Mouse (Mus musculus): ENCODE measurements around the gene C530008M17Rik. TPM values are rescaled to one million over a fixed set of nuclear protein-coding genes. Genes with fewer than 3 reads are reported as not detected.
A peak's percentile ranks its signal among the peaks of the same experiment; 100 is the strongest.

Gene C530008M17Rik
- 27.6 and 30.0 TPM in 2 replicates for polyA plus RNA-seq (2015; fragmentation: Nextera tagmentation; extraction: Ambion mirVana)

DNA sequence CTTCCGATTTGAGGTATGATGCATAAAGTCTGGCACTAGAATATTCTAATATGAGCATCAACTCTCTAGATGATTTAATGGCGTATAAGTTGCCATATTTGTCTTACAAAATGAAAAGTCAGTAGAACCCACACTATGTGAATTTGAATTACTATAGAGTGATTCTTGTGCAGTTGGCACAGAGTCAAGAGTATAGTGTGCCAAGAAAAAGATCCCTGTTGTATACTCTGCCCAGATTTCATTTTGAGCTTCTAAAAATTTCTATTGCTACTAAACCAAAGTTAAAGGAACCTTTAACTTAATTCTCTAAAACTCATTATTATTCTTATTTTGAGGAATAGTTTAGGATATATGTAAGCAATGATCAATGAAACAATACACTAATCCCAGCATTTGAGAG lies at the start of gene C530008M17Rik:
C530008M17Rik (plus strand) TSS at position 301 of the 400 bp plus-strand sequence.
- Histone ChIP-seq H3K9me3 (no peaks in the 10 kb centered on the region), H3K4me2 (peak within 1 kb of the TSS; percentile 96), H3K27ac (replicated peaks) (no peak within 1 kb of the TSS), H3K9ac (peak within 1 kb of the TSS; percentile 87), H3K27me3 (replicated peaks) (peaks cover 4% of the 10 kb centered on the region; the same call in 1 of the 2 replicates), H3K36me3 (no peaks in the 10 kb centered on the region), H3K4me1 (peaks cover 3% of the 10 kb centered on the region; the same call in 1 of the 2 replicates), H3K4me3 (peak within 1 kb of the TSS; percentile 76)
- no peak for ATAC-seq (ENCODE audit: extremely low read depth, insufficient number of reproducible peaks, low FRiP score, low TSS enrichment)
- WGBS = 84% methylated on average over 2 of the region's 2 CpGs

DNA sequence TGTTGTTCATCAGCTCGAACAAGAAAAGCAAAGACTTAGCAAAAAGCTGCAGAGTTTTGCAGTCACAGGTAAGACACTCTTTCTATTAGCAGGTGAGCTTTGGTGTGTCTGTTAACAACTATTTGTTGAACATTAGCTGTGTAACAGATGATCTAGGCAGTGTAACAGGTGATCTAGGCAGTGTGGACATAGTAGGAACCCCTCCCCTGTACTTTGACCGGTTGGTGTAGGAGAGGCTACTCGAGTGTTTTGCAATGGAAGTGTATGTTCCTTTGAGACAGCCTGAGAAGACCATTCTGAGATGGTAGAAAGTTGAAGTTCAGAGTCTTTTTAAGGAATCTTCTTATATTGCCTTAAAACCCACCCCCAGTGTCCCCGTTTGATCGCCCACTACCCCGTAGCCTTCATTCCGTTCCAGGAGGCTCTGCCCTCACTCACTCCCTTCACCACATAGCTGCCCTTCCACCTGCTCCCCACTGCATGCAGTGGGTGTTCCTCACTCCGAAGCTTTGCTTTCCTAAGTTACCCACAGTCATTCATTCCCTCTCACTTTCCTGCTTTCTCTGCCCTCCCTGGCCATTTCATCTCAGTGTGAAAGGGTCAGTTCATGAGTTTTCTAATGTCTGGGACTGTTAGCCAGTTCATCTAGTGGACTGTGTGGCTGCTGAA lies 46.5 kb upstream of the C530008M17Rik start:
- Histone ChIP-seq H3K4me2 (no peak overlapping the region), H3K9me3 (no peaks in the 10 kb centered on the region), H3K9ac (no peak overlapping the region), H3K36me3 (peaks cover 95% of the 10 kb centered on the region), H3K27ac (replicated peaks) (no peak overlapping the region), H3K4me3 (no peak overlapping the region), H3K27me3 (replicated peaks) (no peaks in the 10 kb centered on the region), H3K4me1 (peaks cover 3% of the 10 kb centered on the region; the same call in 1 of the 2 replicates)
- ATAC-seq (ENCODE audit: extremely low read depth, insufficient number of reproducible peaks, low FRiP score, low TSS enrichment) = no peak
- 89% methylated on average over 8 of the region's 8 CpGs for WGBS

DNA sequence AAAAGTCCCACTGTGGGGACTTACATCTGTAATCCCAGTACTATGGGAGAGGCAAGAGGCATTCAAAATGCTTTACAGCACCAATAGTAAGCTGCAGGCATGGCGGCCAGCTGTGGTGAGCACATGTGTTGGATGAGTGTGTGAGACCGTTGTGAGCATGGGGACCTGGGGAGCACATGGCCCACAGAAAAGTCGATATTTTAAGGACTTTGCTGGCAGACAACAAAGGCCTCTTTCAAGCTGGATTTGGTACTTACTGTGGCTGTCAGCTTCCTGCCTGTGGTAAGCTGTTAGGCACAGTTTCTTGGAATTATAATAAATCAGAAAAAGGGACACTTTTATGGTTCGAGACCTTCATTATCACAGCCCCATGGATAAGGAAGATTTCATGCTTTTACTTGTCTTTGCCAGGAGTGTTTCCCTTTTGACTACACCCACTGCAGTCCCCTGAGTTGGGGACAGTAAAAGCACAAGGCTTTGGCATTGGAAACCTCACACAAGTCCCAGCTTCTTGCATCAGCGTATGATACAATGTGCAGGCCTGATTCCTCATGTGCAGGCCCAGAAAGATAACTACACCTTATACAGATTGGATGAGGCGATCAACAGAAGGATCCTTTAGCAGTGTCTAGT lies 43.3 kb upstream of the C530008M17Rik start:
- Histone ChIP-seq H3K4me3 (no peak overlapping the region), H3K9ac (no peak overlapping the region), H3K27ac (replicated peaks) (no peak overlapping the region), H3K9me3 (no peaks in the 10 kb centered on the region), H3K4me1 (no peaks in the 10 kb centered on the region), H3K27me3 (replicated peaks) (no peaks in the 10 kb centered on the region), H3K4me2 (no peak overlapping the region), H3K36me3 (peaks cover 93% of the 10 kb centered on the region)
- ATAC-seq (ENCODE audit: extremely low read depth, insufficient number of reproducible peaks, low FRiP score, low TSS enrichment) = no peak
- 86% methylated on average over 6 of the region's 6 CpGs for WGBS

DNA sequence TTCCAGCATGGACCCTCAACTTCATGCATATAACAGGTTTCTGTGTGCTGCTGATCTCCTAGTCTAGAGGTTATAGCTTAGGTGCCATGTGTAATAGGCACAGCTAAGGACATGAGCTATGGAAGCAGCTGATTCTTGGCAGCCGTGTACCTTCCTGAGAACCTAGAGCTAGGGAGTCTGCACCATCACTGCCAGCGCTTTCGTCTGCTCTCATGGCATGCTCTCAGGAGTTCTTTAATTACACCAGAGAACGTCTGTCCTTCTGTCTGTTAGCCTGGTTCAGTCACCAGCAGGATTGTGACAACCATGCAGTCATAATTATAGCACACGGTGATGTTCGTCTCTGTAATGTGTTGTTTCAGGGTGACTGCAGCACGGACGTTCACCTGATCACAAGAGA lies 41.0 kb upstream of the C530008M17Rik start:
- no peaks in the 10 kb centered on the region for H3K9me3 ChIP-seq
- no peak for ATAC-seq (ENCODE audit: extremely low read depth, insufficient number of reproducible peaks, low FRiP score, low TSS enrichment)
- H3K4me1 ChIP-seq = no peaks in the 10 kb centered on the region
- no peak overlapping the region for H3K27ac ChIP-seq (replicated peaks)
- peaks cover 92% of the 10 kb centered on the region for H3K36me3 ChIP-seq
- H3K27me3 ChIP-seq (replicated peaks) = no peaks in the 10 kb centered on the region
- no peak overlapping the region for H3K9ac ChIP-seq
- 87% methylated on average over 8 of the region's 8 CpGs for WGBS
- H3K4me2 ChIP-seq = no peak overlapping the region
- no peak overlapping the region for H3K4me3 ChIP-seq

DNA sequence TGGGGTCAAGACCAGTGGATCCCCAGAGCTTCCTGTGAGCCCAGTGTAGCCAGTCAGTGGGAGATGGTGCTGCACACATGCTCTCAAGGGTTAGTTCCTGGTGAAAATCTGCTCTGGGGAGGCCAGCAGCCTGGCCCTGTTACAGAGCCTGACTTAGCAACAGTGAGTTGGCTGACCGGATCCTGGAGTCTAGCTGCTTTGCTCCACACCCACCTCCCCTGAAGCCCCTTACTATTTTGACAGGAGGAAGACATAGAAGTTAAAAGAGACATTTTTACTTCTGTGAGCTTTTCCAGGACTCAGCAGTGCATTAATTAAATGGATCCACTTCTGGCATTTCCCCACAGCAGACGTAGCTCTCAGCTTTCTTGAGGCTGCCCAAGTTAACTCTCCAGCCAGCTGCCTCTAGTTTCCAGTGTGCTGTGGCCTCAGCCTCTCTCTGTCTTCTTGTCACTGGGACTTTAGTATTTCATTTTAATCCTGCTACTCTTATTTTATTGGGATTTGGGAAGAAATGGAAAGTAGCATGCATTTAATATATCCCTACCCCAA lies 40.0 kb upstream of the C530008M17Rik start:
- no peak overlapping the region for H3K4me2 ChIP-seq
- H3K9me3 ChIP-seq = no peaks in the 10 kb centered on the region
- H3K4me3 ChIP-seq = no peak overlapping the region
- WGBS = 90% methylated on average over 2 of the region's 2 CpGs
- H3K27me3 ChIP-seq (replicated peaks) = no peaks in the 10 kb centered on the region
- H3K4me1 ChIP-seq = no peaks in the 10 kb centered on the region
- H3K27ac ChIP-seq (replicated peaks) = no peak overlapping the region
- peaks cover 83% of the 10 kb centered on the region for H3K36me3 ChIP-seq
- no peak overlapping the region for H3K9ac ChIP-seq
- no peak for ATAC-seq (ENCODE audit: extremely low read depth, insufficient number of reproducible peaks, low FRiP score, low TSS enrichment)

DNA sequence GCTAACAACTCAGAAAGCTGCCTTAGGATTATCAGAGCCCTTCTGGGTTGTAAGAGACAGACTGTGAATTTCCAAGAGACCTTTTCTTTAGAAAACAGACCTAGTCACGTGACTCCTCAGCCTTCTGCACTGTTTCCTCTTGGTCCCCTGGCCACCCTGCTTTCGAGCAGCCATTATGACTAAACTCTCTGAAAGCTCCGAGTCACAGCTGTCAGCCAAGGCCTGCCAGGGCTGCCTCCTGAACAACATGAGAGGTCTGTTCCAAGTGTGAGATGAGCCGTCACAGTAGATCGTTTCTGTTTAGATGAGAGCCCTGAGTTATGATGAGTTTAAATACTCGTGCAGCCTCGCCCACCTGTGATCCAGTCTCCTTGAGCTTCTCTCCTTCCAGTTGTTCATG lies 37.6 kb upstream of the C530008M17Rik start:
- H3K9me3 ChIP-seq = no peaks in the 10 kb centered on the region
- no peaks in the 10 kb centered on the region for H3K4me1 ChIP-seq
- no peak overlapping the region for H3K27ac ChIP-seq (replicated peaks)
- H3K4me2 ChIP-seq = no peak overlapping the region
- no peak overlapping the region for H3K9ac ChIP-seq
- no peaks in the 10 kb centered on the region for H3K27me3 ChIP-seq (replicated peaks)
- H3K4me3 ChIP-seq = no peak overlapping the region
- ATAC-seq (ENCODE audit: extremely low read depth, insufficient number of reproducible peaks, low FRiP score, low TSS enrichment) = no peak
- 80% methylated on average over 7 of the region's 7 CpGs for WGBS
- peaks cover 79% of the 10 kb centered on the region for H3K36me3 ChIP-seq

GRCm38 (mm10) chr5:76623759-76624158 lies 32.6 kb upstream of the C530008M17Rik start:
- Histone ChIP-seq H3K4me3 (no peak overlapping the region), H3K27me3 (replicated peaks) (no peaks in the 10 kb centered on the region), H3K4me1 (no peaks in the 10 kb centered on the region), H3K4me2 (no peak overlapping the region), H3K9me3 (no peaks in the 10 kb centered on the region), H3K9ac (no peak overlapping the region), H3K36me3 (peaks cover 67% of the 10 kb centered on the region), H3K27ac (replicated peaks) (no peak overlapping the region)
- 95% methylated on average over 9 of the region's 9 CpGs for WGBS
- ATAC-seq (ENCODE audit: extremely low read depth, insufficient number of reproducible peaks, low FRiP score, low TSS enrichment) = no peak

DNA sequence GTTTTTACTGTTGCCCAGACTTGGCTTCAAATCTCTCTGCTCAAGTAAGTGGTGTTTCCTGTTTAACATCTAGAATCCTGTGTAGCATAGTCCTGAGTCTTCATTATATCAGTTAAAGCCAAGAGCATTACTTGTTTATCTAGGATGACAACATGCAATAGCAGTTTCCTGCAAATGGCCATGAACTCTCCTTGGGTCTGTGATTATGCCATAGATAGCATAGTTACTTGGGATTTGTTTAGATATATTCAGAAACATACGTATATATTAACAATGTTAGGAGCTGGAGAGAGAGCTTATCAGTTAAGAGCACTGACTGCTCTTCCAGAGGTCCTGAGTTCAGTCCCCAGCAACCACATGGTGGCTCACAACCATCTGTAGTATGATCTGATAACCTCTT lies 28.5 kb upstream of the C530008M17Rik start:
- 50% methylated on average over 1 of the region's 1 CpGs for WGBS
- Histone ChIP-seq H3K27me3 (replicated peaks) (no peaks in the 10 kb centered on the region), H3K4me1 (no peaks in the 10 kb centered on the region; the same call in 1 of the 2 replicates), H3K4me3 (no peak overlapping the region), H3K27ac (replicated peaks) (no peak overlapping the region), H3K36me3 (peaks cover 62% of the 10 kb centered on the region), H3K4me2 (no peak overlapping the region), H3K9me3 (no peaks in the 10 kb centered on the region), H3K9ac (no peak overlapping the region)
- ATAC-seq (ENCODE audit: extremely low read depth, insufficient number of reproducible peaks, low FRiP score, low TSS enrichment) = no peak

DNA sequence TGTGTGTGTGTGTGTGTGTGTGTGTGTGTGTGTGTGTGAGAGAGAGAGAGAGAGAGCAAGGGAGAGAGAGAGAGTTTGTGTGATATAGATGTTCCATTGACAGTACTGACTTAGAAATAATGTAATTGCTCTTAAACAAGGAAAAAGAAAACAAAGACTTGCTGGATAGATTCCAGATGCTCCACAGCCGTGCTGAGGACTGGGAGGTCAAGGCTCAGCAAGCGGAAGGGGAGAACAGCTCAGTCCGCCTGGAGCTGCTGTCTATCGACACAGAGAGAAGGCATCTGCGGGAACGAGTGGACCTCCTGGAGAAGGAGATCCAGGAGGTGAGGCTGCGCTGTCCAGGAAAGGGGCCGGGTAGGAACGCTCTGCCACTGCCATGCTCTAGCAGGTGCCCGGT lies 22.3 kb upstream of the C530008M17Rik start:
- no peak overlapping the region for H3K4me3 ChIP-seq
- peaks cover 73% of the 10 kb centered on the region for H3K36me3 ChIP-seq
- H3K27me3 ChIP-seq (replicated peaks) = no peaks in the 10 kb centered on the region
- H3K9me3 ChIP-seq = no peaks in the 10 kb centered on the region
- 74% methylated on average over 10 of the region's 10 CpGs for WGBS
- H3K4me2 ChIP-seq = no peak overlapping the region
- H3K4me1 ChIP-seq = no peaks in the 10 kb centered on the region; the same call in 1 of the 2 replicates
- no peak overlapping the region for H3K9ac ChIP-seq
- no peak overlapping the region for H3K27ac ChIP-seq (replicated peaks)
- no peak for ATAC-seq (ENCODE audit: extremely low read depth, insufficient number of reproducible peaks, low FRiP score, low TSS enrichment)

- H3K36me3 ChIP-seq = peaks cover 86% of the 10 kb centered on the region
- 71% methylated on average over 2 of the region's 2 CpGs for WGBS
- H3K9me3 ChIP-seq = no peaks in the 10 kb centered on the region
Observed at GRCm38 (mm10) chr5:76635592-76635991, 20.7 kb upstream of the C530008M17Rik start.

GRCm38 (mm10) chr5:76642076-76642475 lies 14.2 kb upstream of the C530008M17Rik start:
- H3K36me3 ChIP-seq = peaks cover 76% of the 10 kb centered on the region
- H3K4me3 ChIP-seq = no peak overlapping the region
- no peak for ATAC-seq (ENCODE audit: extremely low read depth, insufficient number of reproducible peaks, low FRiP score, low TSS enrichment)
- no peak overlapping the region for H3K4me2 ChIP-seq
- H3K27me3 ChIP-seq (replicated peaks) = no peaks in the 10 kb centered on the region
- no peak overlapping the region for H3K27ac ChIP-seq (replicated peaks)
- no peak overlapping the region for H3K9ac ChIP-seq
- WGBS = 87% methylated on average over 4 of the region's 4 CpGs
- H3K4me1 ChIP-seq = no peaks in the 10 kb centered on the region
- H3K9me3 ChIP-seq = no peaks in the 10 kb centered on the region

More at GRCm38 (mm10) chr5:76635592-76635991, 20.7 kb upstream of the C530008M17Rik start:
- Histone ChIP-seq H3K4me2 (no peak overlapping the region), H3K27ac (replicated peaks) (no peak overlapping the region), H3K9ac (no peak overlapping the region), H3K4me1 (no peaks in the 10 kb centered on the region), H3K27me3 (replicated peaks) (no peaks in the 10 kb centered on the region), H3K4me3 (no peak overlapping the region)
- no peak for ATAC-seq (ENCODE audit: extremely low read depth, insufficient number of reproducible peaks, low FRiP score, low TSS enrichment)

Data from heart, embryonic 13.5 days (tissue).